Mouse (Mus musculus) retina, postnatal 7 days (tissue): ENCODE measurements around the gene Hrh3.

Source experiments
- DNase-seq: peaks from one replicate; pipeline ENCODE4 v3.0.0-alpha.2; 2012; ENCODE audit warnings: low read depth, low spot score

The Hrh3 gene

DNA sequence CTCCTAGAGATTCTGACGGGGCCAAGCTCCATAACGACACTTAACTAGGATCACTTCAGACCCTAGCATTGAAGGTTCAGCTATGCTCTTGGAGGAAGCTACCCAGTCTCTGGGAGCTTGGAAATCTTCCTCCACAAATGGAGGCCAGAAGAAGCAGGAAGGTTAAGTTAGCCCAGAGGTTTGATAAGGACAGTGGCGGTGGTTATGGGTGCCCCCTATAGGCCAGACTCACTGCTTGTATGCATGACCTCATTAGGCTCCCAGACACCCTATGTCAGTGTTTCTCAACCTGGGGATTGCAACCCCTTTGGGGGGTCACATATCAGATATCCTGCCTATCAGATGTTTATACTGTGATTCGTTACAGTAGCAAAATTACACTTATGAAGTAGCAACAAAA lies 2.8 kb upstream of the Hrh3 start:
- DNase-seq = no peak

DNA sequence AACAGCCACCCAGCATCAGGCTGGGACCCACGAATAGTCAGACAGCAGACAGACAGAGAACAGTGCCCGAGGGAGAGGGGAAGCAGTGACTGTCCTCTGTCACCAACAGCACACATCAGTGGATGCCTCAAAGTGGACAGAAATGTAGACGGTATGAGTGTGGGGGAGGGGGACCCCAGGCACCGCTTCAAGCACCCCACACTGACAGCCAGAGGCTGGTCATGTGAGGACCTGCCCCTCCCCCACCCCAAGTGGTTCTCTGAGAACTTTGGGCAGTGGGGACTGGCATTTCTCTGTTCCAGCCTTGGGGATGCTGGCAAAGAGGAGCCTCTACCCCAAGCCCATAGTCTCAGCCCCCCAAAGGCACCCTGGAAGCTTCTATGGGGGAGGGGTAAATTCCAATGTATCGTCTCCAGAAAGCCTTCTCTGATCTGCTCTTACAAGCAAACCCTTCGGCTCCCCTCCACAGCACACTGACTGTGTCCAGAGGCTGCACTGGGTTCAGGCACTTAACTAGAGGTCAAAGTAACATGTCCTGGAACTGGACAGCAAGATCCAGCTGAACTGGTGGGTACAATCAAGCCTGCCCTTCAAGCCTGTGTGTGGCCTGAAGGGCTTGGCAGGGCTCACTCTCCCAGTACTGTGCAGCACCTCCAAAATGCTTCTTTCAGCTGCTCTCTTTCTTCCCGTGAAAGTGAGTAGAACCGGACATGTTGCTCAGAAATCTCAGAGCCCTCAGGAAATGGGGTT lies 1.3 kb upstream of the Hrh3 start:
- DNase-seq = no peak

DNA sequence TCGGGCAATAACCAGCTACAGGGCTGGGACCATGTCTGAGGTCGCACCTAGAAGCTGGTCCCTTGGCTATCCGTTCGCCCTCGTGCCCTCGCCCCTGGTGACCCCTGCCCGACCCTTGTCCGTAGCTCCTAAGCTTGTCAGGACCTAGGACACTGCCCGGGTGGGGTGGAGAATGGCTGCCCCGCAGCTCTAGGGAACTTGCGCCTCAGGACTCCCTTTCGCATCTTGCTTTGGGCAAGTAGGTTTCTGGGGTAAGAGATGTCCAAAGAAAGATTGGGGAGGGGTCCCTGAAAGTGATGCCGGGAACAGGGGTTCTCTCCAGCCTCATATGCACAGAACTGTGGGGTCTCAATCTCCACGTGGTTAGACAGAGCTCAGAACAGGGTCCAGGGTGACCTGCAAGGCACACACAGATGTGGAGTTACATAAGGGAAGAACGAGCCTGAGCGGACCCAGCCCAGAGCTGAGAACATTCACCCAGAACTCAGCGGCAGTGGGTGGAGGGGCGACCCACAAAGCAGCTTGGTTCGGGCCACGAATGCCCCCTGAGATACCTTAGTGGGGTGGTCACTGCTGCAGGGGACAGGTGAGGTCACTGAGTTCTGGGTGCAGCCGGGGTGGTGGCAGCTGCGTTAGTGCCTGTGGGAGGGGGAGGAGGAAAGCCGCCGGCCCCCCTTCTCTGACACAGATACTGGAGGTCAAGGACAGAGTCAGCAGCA lies 530 bp upstream of the Hrh3 start:
- DNase-seq = no peak

- no peak for DNase-seq
Observed at GRCm38 (mm10) chr2:180103151-180103977, 924 bp downstream of the Hrh3 start.

GRCm38 (mm10) chr2:180099529-180099928 lies 4.8 kb downstream of the Hrh3 start:
- no peak for DNase-seq

DNA sequence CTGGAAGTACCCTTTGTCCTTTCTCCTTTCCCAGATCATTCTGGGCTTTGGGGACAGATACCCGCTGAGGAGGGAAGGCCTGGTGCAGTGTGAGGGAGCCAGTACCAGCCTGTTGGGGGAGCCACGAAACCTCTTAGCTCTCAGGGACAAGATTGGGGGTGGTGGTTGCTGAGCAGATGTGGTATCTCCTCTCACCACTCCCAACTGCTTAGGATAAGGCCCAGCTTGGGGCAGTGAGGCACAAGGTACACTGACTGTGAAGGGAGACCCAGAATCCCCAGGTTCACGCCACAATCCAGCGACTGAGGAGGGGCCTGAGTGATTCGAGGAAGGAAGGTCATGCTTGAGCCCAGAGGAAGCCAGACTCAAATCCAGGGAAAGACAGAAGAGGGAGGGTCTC lies 6.1 kb downstream of the Hrh3 start:
- no peak for DNase-seq

GRCm38 (mm10) chr2:180097585-180097984 lies 6.7 kb downstream of the Hrh3 start:
- no peak for DNase-seq

GRCm38 (mm10) chr2:180095711-180096110 lies 8.6 kb downstream of the Hrh3 start:
- DNase-seq = no peak

DNA sequence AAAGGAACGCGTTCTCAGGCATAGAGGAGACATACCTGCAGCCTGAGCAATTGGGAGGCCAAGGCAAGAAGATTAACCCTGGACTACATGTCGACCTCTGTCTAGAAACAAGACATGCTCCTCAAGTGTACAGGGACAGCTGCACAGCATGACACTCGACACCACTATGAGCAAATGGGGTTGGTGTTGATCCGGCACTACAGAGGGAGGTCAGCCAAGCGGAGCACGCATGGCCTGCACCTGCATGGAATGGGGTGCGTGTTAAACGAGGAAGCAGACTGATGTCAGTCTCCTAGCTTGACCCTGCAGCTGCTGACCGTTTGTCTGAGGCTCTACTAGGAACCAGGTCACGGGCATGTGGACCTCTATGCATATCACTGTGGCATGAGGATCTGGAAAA lies 14.0 kb downstream of the Hrh3 start:
- no peak for DNase-seq

DNA sequence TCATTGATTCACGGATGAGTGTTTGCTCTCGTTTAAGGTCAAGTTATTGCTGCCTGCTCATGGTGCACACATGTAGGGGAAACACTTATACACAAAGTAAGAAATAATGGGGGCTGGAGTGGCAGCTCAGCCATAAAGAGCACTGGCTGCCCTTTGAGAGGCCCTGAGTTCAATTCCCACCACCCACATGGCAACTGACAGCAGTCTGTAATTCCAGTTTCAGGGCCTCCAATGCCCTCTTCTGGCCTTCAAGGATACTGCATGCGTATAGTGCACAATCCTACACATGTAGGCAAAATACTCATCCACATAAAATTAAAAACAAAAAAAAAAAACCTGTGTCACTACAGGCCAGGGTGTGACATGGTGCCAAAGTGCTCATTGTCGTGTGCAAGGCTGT lies 16.8 kb downstream of the Hrh3 start:
- no peak for DNase-seq

DNA sequence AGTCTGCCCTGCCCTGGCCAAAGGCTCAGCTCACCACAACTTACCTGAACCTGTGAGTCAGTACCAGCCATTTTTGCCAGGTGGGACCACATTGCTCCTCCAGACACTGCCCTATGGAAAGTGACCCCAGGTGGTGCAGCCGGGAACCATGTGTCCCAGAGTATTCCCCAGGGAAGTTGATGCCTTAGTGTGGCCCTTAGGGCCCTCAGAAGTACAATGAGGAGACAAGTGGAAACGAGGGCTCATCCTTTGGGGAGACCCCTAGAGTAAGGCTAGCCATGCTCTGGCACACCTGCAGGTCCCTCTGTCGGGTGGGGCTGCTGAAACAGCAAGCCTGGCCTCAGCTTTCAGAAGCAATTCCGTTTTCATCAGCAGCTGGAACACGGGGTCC lies 17.7 kb downstream of the Hrh3 start:
- DNase-seq = no peak

DNA sequence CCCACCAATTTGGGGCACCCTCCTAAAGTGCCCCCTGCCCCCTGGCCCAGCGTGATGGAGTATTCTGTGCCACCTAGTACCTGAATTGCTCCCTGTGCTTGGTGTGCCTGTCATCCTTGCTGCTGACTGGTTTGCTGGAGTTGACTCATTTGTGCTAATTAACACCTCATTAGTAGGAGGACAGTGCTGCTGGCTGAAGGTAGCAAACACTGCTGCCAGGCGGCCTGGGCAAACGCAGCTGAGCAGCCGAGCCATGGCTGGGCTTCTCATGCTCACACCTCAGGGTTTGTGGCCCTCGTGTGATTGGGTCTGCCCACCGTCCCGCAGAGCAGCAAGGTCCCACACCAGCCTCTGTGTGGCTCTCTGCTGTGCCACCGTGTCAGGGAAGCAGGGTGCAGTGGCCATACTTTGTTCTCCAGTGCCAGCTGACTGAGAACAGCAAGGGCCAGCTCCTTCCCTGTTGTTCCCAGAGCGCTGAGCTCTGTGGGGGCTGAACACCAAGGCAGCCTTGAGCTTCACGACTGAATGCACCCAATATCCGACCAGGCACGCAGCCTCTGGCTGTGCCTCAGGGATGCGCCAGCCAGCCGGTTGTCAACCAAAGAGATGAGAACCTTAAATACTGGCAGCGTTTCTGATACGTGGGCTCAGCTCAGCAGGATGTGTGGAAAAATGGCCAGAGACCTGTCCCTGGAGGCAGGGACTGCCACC lies 18.2 kb downstream of the Hrh3 start:
- DNase-seq = no peak

- no peak for DNase-seq
Observed at GRCm38 (mm10) chr2:180084565-180084964, 19.7 kb downstream of the Hrh3 start.

DNA sequence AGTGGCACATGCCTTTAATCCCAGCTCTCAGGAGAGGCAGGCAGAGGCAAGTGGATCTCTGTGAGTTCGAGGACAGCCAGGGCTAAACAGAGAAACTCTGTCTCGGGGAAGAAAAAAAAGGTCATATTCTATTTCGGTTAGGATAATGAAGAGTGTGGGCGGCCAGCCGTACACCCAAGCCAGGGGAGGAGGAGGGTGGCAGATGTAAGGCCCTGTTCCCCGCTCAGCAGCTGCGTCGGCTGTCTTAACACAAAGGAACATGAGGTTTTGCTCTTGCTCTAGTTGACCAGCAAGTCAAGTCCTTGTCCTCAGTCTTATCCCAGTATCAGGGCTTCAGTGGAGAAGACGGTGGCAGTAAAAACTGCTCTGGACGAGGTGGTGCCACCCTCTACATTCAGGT lies 21.2 kb downstream of the Hrh3 start:
- DNase-seq = no peak

- DNase-seq = no peak
Observed at GRCm38 (mm10) chr2:180080680-180081079, 23.6 kb downstream of the Hrh3 start.

- DNase-seq = no peak
Observed at GRCm38 (mm10) chr2:180077622-180078021, 26.7 kb downstream of the Hrh3 start.

GRCm38 (mm10) chr2:180072886-180073285 lies 31.4 kb downstream of the Hrh3 start:
- no peak for DNase-seq

- DNase-seq = no peak
Observed at GRCm38 (mm10) chr2:180071671-180072070, 32.6 kb downstream of the Hrh3 start.

DNA sequence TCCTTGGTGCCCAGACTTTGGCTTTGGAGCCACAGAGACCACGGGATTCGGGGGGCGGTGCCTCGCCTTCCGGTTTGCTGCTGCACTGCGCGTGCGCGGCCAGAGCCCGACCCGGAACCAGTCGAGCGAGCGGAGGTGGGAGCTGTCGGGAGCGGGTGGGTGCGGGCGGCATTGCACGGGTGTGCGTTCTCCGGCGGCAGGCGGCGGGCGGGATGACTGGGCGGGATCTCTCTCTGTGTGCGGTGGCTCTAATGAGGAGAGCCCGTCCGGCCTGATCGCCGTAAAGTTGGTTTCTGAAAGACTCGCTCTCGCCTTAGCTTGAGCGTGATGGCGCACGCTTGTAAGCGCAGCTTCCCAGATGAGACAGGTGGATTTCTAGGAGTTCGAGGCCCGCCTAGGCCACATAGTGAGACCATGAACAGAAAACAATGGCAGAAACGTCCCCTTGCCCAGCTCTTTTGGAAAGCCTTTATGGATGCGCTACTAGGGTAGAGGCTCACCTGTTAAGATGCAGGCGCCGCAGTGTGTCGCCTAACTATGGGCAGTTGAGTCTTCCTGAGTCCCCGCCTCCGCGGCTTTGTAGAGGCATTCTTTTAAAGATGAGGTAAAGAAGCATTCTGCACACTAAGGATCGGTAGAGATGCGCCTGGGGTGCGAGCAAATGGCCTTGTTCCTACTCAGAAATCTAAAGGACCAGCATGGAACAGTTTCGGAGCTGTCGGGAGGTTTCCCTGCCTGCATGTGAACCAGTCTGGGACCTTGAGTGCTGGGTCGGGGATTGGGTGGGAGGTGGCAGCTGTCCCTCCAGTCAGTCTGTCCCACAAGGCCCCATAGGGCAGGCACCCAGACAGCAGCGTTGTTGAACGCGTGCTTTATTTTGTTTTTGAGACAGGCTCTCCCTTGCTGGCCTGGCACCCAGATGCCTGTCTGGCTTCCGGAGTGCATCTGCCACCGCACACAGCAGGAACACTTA lies 33.5 kb downstream of the Hrh3 start, which contains the start of gene Mtg2:
Mtg2 (plus strand) TSS at position 108 of the 973 bp plus-strand sequence.
- DNase-seq = peak; percentile 89

DNA sequence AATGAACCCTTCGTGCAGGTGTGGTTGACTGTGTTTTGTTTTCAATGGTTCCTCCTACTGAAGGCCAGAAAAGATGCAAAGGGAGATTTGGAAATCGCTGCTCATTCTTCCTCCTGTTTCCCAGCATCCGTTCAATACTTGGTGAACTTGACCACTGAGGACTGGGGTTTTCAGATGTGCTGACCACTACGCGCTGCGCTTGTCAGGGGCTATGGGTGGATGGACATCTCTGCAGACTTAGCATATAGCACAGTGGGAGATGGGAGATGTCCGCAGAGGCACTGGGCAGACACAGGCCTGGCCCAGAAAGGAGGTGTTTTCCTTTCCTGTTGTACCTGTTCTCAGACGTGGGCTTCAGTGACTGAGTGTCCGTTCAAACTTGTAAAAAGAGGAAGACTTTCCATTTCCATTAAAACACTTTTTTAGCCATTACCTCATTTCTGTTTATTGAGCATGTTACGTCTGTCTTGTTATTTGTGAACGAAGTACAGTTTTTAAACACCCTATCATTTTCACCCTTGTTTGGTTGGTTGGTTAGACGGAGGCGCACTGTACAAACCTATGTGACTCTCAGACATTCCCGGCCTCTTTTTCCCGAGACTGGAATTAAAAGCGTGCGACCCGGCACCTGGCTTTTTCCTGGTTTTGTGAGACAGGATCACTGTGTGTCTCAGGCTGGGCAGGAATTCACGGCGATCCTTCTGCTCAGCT lies 34.4 kb downstream of the Hrh3 start:
- DNase-seq = no peak
